Mouse (Mus musculus): ENCODE measurements at regions not wholly inside any gene's neighbourhood (a gene's known extent, or its start where the extent isn't known, plus 50 kb on each side); places are given as distances from the start of the nearest gene placed in this dataset.

DNA sequence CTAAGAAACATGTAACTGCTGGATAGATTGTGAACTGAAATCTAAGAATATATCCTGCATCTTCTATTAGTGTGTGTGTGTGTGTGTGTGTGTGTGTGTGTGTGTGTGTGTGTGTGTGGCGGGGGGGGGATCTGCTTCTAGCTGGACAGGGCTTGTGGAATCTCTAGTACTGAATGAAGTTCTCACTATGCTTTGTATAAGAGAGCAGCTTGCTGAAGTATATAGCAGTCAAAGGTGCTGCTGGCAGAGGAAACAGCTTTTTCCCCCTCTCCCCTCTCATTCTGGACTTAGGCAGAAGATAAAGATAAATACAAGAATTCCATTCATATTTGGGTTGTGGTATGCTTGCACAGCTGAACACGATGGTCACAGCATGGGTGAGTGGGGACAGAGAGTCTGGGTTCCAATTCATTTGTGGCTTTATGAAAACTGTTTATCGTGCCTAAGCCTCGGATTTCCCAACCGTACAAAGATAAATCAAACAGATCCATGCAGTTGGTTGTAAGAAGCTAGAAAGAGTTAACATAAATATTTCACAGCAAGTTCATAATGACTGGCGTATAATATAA lies 484.2 kb upstream of the Zeb2 start:
- no peak for TF ChIP-seq EP300 (IDR thresholded peaks at IDR 0.05; ENCODE audit: low read depth)
- TF ChIP-seq CTCF (IDR thresholded peaks at IDR 0.05; ENCODE audit: low read depth) = no peak
